Mouse (Mus musculus) embryonic facial prominence, embryonic 14.5 days (tissue): ENCODE data around the gene Oit1. TPM values are rescaled to one million over a fixed set of nuclear protein-coding genes. Genes with fewer than 3 reads are reported as not detected.

Source experiments
- ATAC-seq: fragments of 200-750 bp; cut with Nextera tagmentation; 2 replicates; pipeline ENCODE4 v1.8.0; 2017; ENCODE audit warnings: low read depth, moderate number of reproducible peaks, moderate TSS enrichment
- DNase-seq: peaks from one replicate; pipeline ENCODE4 v3.0.0-alpha.2; 2015; ENCODE audit warnings: low spot score
- H3K27ac ChIP-seq: fragments of 300-500 bp; sonication (generic); replicated peaks from 2 replicates; pipeline ENCODE4 v1.5.1; 2014; ENCODE audit warnings: low read depth, mild to moderate bottlenecking, low read length, moderate library complexity
- H3K27me3 ChIP-seq: fragments of 300-500 bp; sonication (generic); replicated peaks from 2 replicates; pipeline ENCODE4 v1.6.1; 2014; ENCODE audit warnings: low read length; ENCODE audit not compliant: control insufficient read depth, insufficient read depth
- H3K36me3 ChIP-seq: fragments of 300-500 bp; sonication (generic); 2 replicates; pipeline ENCODE4 v1.6.1; 2014; ENCODE audit warnings: low read length, mixed read lengths; ENCODE audit not compliant: control insufficient read depth, insufficient read depth
- H3K4me1 ChIP-seq: fragments of 300-500 bp; sonication (generic); 2 replicates; pipeline ENCODE4 v1.6.1; 2014; ENCODE audit warnings: antibody characterized with exemption, low read length; ENCODE audit not compliant: control insufficient read depth, insufficient read depth
- H3K4me2 ChIP-seq: fragments of 300-500 bp; sonication (generic); 2 replicates; pipeline ENCODE4 v1.6.1; 2014; ENCODE audit warnings: low read depth, mild to moderate bottlenecking, low read length, moderate library complexity, mixed read lengths
- H3K4me3 ChIP-seq: fragments of 300-500 bp; sonication (generic); 2 replicates; pipeline ENCODE4 v1.5.1; 2014; ENCODE audit warnings: low read depth, mild to moderate bottlenecking, low read length
- H3K9ac ChIP-seq: fragments of 300-500 bp; sonication (generic); 2 replicates; pipeline ENCODE4 v1.6.1; 2014; ENCODE audit warnings: low read depth, mild to moderate bottlenecking, low read length, moderate library complexity, mixed read lengths
- H3K9me3 ChIP-seq: fragments of 300-500 bp; sonication (generic); 2 replicates; pipeline ENCODE4 v1.6.1; 2016; ENCODE audit warnings: low read length; ENCODE audit not compliant: control insufficient read depth
- WGBS: fragments of 180-500 bp; shearing (Covaris S2); extraction: QIAGEN DNeasy Blood & Tissue Kit; methylation state at CpG from one replicate; pipeline ENCODE4 v1.1.7; 2014; 5-methylcytosine and 5-hydroxymethylcytosine counted together
- polyA plus RNA-seq: library from polyadenylated mRNA; unstranded; fragments of >200 nt; fragmentation: Nextera tagmentation; extraction: Ambion mirVana; gene quantifications from 2 replicates; pipeline ENCODE4 v1.2.1, GENCODE M21; 2014

Oit1 gene
- polyA plus RNA-seq, 1 experiment from 2014 or later: 1.9 TPM

DNA sequence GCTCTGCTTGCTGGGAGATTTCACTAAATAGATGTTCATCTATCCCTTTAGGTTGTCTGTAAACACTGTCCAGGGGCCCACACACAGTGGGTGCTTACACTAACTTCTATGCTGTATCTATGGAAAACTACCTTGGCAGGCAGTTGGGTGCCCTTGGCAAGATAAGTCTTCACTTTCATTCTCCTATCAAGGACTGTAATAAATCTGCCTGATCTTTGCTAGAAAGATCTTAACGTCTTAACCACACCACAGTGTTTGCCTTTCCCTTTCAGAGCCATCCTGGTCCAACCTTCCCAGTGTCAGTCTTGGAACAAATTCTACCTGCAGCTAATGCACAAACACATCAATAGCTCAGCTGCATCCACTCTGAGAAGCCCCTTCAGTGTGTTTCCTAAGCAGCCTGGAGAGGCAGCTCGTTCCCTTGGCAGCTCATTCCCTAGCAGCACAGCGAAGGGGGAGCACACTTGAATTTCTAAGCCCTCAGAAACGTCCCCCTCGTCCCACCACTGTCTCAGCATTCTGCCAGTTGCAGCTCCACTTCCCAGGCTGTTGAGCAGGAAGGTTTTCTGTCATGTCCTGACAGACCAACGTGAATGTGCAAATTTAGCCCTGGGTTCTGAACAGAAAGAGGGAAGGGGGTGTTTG is 13.7 kb upstream of the Oit1 start:
- H3K9ac ChIP-seq: no peak overlapping the region
- WGBS: 57% methylated on average over 6 of the region's 6 CpGs
- ATAC-seq (no peak), DNase-seq (no peak)
- H3K36me3 ChIP-seq: no peaks in the 10 kb centered on the region
- H3K27ac ChIP-seq: no peak overlapping the region
- H3K4me1 ChIP-seq: no peaks in the 10 kb centered on the region
- H3K27me3 ChIP-seq: no peaks in the 10 kb centered on the region
- H3K4me2 ChIP-seq: no peak overlapping the region
- no peaks in the 10 kb centered on the region for H3K9me3 ChIP-seq
- H3K4me3 ChIP-seq: no peak overlapping the region

DNA sequence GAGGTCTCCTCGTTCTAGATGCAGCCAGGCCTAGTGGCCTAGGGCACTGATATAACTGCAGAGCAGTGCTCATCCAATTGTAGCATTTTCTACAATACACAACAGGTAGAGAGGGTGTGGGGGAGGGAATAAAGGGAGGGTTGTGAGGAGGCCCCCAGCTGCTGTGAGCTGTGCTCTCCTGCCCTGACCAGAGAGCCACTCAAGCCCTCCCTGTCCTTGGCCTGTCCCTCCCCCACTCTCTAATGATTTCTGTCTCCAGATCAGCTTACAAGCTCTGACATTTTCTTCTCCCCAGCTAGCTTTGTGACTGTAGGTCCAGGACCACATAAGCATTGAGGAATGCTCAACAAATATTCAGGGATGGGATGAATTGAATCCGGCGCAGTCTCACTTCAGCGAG is 9.2 kb downstream of the Oit1 start:
- no peak overlapping the region for H3K9ac ChIP-seq
- 64% methylated on average over 4 of the region's 4 CpGs for WGBS
- H3K27me3 ChIP-seq: no peaks in the 10 kb centered on the region
- H3K36me3 ChIP-seq: no peaks in the 10 kb centered on the region
- H3K27ac ChIP-seq: no peak overlapping the region
- no peaks in the 10 kb centered on the region for H3K9me3 ChIP-seq
- H3K4me3 ChIP-seq: no peak overlapping the region
- H3K4me2 ChIP-seq: no peak overlapping the region
- ATAC-seq (no peak), DNase-seq (no peak)
- H3K4me1 ChIP-seq: peaks cover 3% of the 10 kb centered on the region; the same call in 1 of the 2 replicates

DNA sequence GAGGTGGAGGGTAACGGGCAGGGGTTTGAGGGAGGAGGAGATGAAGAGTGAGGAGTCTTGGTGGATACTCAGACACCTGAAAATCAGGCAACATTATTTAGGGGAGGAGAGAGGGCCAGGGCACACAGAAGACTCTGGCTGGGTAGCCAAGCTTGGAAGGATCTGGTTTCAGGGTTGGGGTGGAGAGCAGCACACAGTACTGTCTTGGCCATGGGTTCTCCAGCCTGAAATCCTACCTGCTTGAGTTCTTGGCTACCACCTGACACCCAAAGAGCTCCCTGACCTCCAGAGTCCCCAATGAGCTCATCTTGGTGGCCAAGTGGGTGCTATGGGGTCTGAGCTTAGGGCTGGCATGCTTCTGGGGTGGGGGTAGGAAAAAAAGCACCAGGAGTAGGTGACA is 9.7 kb downstream of the Oit1 start:
- ATAC-seq (no peak), DNase-seq (no peak)
- Histone ChIP-seq H3K9me3 (no peaks in the 10 kb centered on the region), H3K36me3 (no peaks in the 10 kb centered on the region), H3K27ac (no peak overlapping the region), H3K4me3 (no peak overlapping the region), H3K9ac (no peak overlapping the region), H3K4me2 (no peak overlapping the region), H3K27me3 (no peaks in the 10 kb centered on the region), H3K4me1 (peaks cover 3% of the 10 kb centered on the region; the same call in 1 of the 2 replicates)
- WGBS: 79% methylated on average over 1 of the region's 1 CpGs

DNA sequence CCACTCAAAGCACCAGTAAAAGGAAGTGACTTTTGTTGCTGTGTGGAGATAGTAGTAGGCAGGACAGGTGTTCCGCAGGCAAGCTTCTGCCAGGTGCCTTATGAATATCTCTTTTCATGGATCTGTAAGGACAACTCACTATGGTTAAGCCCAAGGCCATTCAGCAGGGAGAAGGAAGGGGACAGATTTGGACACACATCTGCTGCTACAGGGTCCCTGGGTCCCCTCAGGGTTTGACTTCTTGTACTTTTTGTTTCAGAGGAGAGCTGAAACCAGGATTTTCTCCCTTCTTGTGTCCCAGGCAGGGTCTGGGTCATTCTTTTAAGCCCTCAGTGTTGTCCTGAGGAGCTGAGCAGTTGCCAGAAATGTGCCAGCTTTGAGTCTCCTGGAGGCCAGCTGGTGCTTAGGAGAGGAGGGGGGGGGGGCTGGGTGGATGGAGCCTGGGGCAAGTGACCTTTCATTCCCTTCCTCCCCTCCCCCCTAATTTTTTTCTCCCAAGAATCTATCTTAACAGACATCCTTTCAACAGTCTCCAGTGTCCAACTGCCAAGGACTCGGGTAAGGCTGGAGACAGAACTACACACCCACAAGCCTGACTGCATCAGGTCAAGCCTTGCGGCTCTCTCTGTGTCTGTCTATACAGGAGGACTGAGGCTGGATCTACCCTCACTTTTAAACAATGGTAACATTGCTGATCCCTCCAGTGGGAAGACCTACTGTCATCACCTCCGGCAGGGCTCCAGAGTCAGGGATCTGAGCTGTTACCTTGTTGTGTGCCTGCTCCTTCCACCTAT is 10.6 kb downstream of the Oit1 start:
- H3K4me3 ChIP-seq: no peak overlapping the region
- ATAC-seq: 0 out of 2 replicates have a peak, but pooled peaks have one; percentile 8
- no peaks in the 10 kb centered on the region for H3K9me3 ChIP-seq
- 34% methylated on average over 4 of the region's 4 CpGs for WGBS
- no peak overlapping the region for H3K4me2 ChIP-seq
- 0 out of 2 replicates have a peak overlapping the region, but pooled peaks have one; percentile 5 for H3K9ac ChIP-seq
- H3K27ac ChIP-seq: no peak overlapping the region
- H3K36me3 ChIP-seq: no peaks in the 10 kb centered on the region
- peaks cover 3% of the 10 kb centered on the region; the same call in 1 of the 2 replicates for H3K4me1 ChIP-seq
- no peaks in the 10 kb centered on the region for H3K27me3 ChIP-seq
- DNase-seq: no peak

DNA sequence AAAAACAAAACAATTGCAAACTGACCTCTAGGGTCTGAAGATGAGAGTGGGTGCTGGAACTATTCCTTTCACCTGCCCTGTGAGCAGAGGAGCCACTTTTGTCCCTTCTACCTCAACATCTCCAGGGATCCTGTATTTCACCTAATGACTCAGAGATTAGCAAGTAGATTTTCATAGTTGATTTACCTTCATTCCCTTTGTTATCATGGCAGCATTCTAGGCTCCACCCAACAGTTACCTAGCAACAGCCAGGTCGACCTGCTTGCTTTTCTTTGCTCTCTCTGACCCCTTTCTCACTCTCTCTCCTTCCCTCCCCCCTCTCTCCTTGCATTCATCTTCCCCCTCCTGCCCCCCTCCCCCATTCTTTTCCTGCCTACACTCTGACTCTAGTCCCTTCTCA is 11.4 kb downstream of the Oit1 start:
- no peak overlapping the region for H3K4me2 ChIP-seq
- peak; percentile 34; the same call in 1 of the 2 replicates for ATAC-seq
- H3K9me3 ChIP-seq: no peaks in the 10 kb centered on the region
- H3K4me1 ChIP-seq: peaks cover 3% of the 10 kb centered on the region; the same call in 1 of the 2 replicates
- 4% methylated on average over 1 of the region's 1 CpGs for WGBS
- no peak overlapping the region for H3K4me3 ChIP-seq
- no peak overlapping the region for H3K9ac ChIP-seq
- DNase-seq: peak; percentile 38
- H3K36me3 ChIP-seq: no peaks in the 10 kb centered on the region
- no peak overlapping the region for H3K27ac ChIP-seq
- H3K27me3 ChIP-seq: no peaks in the 10 kb centered on the region

DNA sequence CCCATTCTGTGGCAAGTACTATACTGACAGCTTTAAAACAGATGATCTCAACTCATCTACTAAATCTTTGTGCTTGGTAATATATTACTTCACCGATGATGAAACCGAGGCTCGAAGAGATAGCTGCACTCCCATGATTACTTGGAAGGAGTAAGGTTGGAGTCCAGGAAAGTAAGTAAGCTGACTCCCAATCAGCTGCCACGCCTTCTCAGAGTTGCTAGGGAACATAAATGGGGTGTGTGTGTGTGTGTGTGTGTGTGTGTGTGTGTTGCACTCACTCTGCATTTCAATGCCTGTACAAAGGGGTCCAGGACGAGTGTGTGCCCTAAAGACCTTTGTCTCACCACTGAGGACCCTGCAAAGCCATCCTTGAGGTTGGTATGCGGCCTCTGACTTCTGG is 12.7 kb downstream of the Oit1 start:
- DNase-seq (no peak), ATAC-seq (no peak)
- H3K36me3 ChIP-seq: no peaks in the 10 kb centered on the region
- WGBS: 74% methylated on average over 6 of the region's 6 CpGs
- H3K9me3 ChIP-seq: no peaks in the 10 kb centered on the region
- no peaks in the 10 kb centered on the region for H3K27me3 ChIP-seq
- H3K9ac ChIP-seq: no peak overlapping the region
- H3K27ac ChIP-seq: no peak overlapping the region
- peaks cover 3% of the 10 kb centered on the region; the same call in 1 of the 2 replicates for H3K4me1 ChIP-seq
- H3K4me3 ChIP-seq: no peak overlapping the region
- no peak overlapping the region for H3K4me2 ChIP-seq

DNA sequence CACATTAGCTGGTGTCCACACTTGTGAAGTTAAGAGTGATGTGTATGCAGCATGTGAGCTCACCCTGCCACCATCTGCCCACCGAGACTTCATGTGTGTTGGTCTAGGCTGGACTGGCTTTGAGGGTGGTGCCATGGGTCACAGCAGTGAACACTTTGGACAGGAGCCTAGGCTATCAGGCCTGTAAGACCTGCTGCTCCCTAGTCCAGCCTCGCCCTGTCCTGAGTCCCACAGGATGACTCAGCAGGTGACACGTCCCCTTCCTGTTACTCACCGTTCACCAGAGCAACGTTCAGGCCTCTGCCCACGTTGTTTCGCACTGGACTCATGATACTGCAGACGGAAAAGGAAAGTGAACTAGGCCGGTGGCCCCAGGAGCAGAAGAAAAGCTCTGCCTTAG is 21.7 kb downstream of the Oit1 start:
- no peak overlapping the region for H3K27ac ChIP-seq
- H3K27me3 ChIP-seq: no peaks in the 10 kb centered on the region
- H3K4me3 ChIP-seq: no peak overlapping the region
- H3K4me2 ChIP-seq: no peak overlapping the region
- H3K36me3 ChIP-seq: no peaks in the 10 kb centered on the region
- no peaks in the 10 kb centered on the region for H3K4me1 ChIP-seq
- DNase-seq (no peak), ATAC-seq (no peak)
- no peak overlapping the region for H3K9ac ChIP-seq
- whole genome bisulfite sequencing: 79% methylated on average over 9 of the region's 9 CpGs
- no peaks in the 10 kb centered on the region for H3K9me3 ChIP-seq

DNA sequence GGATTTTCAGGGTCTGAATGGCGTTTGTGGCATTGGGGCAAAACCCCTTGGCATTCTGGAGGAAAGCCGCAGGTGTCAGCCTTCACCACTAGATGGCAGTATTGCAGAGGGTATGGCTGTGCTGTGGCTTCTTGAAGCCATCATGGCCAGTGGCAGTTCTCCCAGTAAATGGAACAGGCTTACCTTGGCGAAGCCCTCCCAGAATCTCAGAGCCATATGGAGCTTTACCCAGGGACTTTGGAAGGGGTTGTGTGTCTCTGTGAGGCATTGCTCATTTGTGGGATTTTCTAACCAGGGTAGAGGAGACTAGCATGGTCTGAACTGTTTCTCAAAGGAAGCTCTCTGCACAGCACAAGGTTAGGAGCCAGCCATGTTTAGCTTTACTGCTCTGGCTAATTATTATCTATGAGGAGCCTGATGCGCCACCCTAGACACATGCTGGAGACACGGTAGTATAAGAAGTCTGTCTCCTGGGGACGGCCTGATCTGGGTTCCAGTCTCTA is 22.5 kb downstream of the Oit1 start:
- Histone ChIP-seq H3K4me2 (no peak overlapping the region), H3K36me3 (no peaks in the 10 kb centered on the region), H3K4me1 (no peaks in the 10 kb centered on the region), H3K9me3 (no peaks in the 10 kb centered on the region), H3K4me3 (no peak overlapping the region), H3K27me3 (no peaks in the 10 kb centered on the region), H3K27ac (no peak overlapping the region), H3K9ac (no peak overlapping the region)
- ATAC-seq (peak; percentile 69), DNase-seq (peak; percentile 84)
- WGBS: 34% methylated on average over 6 of the region's 6 CpGs
